Mouse (Mus musculus) bone marrow, adult 2 months (tissue): ENCODE results near the gene Bicra.

Experiments
- CTCF ChIP-seq: fragments of 200-500 bp; IDR thresholded peaks from 2 replicates; pipeline ENCODE4 v1.5.1; 2011; ENCODE audit warnings: low read length, control low read depth; ENCODE audit not compliant: control insufficient read depth, insufficient read depth
- POLR2A ChIP-seq: fragments of 200-500 bp; IDR thresholded peaks from 2 replicates; pipeline ENCODE4 v1.6.1; 2011; ENCODE audit warnings: low read depth, mild to moderate bottlenecking, control low read depth, low read length, borderline replicate concordance; ENCODE audit not compliant: control insufficient read depth

GRCm38 (mm10) chr7:15954436-15954835 lies 93.3 kb downstream of the Bicra start:
- TF ChIP-seq POLR2A (no peak), CTCF (no peak)
